Mouse (Mus musculus) heart, embryonic 11.5 days (tissue): Measurements from ENCODE around the gene Vwa7. TPM values are rescaled to one million over a fixed set of nuclear protein-coding genes. Genes with fewer than 3 reads are reported as not detected.
"Not testable (repeated sequence)": the region's sequence is repeated elsewhere in the genome, so short reads cannot be mapped to it uniquely, and the experiment has no call there.

Source experiments
- ATAC-seq: fragments of 200-750 bp; cut with Nextera tagmentation; replicated peaks from 2 replicates; pipeline ENCODE4 v1.8.0; 2017; ENCODE audit warnings: moderate library complexity; ENCODE audit not compliant: insufficient number of reproducible peaks, low FRiP score, low TSS enrichment
- H3K27ac ChIP-seq: fragments of 300-500 bp; sonication (generic); 2 replicates; pipeline ENCODE4 v1.5.1; 2014; ENCODE audit warnings: mild to moderate bottlenecking, low read depth, low read length
- H3K27me3 ChIP-seq: fragments of 300-500 bp; sonication (generic); 2 replicates; pipeline ENCODE4 v1.6.1; 2014; ENCODE audit warnings: mild to moderate bottlenecking, low read length, mixed read lengths; ENCODE audit not compliant: control insufficient read depth, insufficient read depth
- H3K36me3 ChIP-seq: fragments of 300-500 bp; sonication (generic); 2 replicates; pipeline ENCODE4 v1.6.1; 2014; ENCODE audit warnings: mild to moderate bottlenecking, low read length, moderate library complexity, mixed read lengths; ENCODE audit not compliant: control insufficient read depth, insufficient read depth
- H3K4me1 ChIP-seq: fragments of 300-500 bp; sonication (generic); 2 replicates; pipeline ENCODE4 v1.6.1; 2014; ENCODE audit warnings: low read length; ENCODE audit not compliant: control insufficient read depth, insufficient read depth
- H3K4me2 ChIP-seq: fragments of 300-500 bp; sonication (generic); 2 replicates; pipeline ENCODE4 v1.6.1; 2014; ENCODE audit warnings: mild to moderate bottlenecking, moderate library complexity
- H3K4me3 ChIP-seq: fragments of 300-500 bp; sonication (generic); 2 replicates; pipeline ENCODE4 v1.5.1; 2014; ENCODE audit warnings: low read depth, low read length
- H3K9ac ChIP-seq: fragments of 300-500 bp; sonication (generic); 2 replicates; pipeline ENCODE4 v1.6.1; 2014; ENCODE audit warnings: mild to moderate bottlenecking, low read depth, low read length, moderate library complexity
- H3K9me3 ChIP-seq: fragments of 300-500 bp; sonication (generic); replicated peaks from 2 replicates; pipeline ENCODE4 v1.6.1; 2016; ENCODE audit warnings: low read length; ENCODE audit not compliant: control insufficient read depth
- WGBS: fragments of 180-500 bp; shearing (Covaris S2); extraction: QIAGEN DNeasy Blood & Tissue Kit; methylation state at CpG from one replicate; pipeline ENCODE4 v1.1.7; 2014; ENCODE audit not compliant: insufficient replicate concordance; 5-methylcytosine and 5-hydroxymethylcytosine counted together
- polyA plus RNA-seq: library from polyadenylated mRNA; unstranded; fragments of >200 nt; fragmentation: Nextera tagmentation; extraction: Ambion mirVana; gene quantifications from 2 replicates; pipeline ENCODE4 v1.2.1, GENCODE M21; 2014

The Vwa7 gene
- polyA plus RNA-seq, 1 experiment from 2014 or later: 0.20 TPM

DNA sequence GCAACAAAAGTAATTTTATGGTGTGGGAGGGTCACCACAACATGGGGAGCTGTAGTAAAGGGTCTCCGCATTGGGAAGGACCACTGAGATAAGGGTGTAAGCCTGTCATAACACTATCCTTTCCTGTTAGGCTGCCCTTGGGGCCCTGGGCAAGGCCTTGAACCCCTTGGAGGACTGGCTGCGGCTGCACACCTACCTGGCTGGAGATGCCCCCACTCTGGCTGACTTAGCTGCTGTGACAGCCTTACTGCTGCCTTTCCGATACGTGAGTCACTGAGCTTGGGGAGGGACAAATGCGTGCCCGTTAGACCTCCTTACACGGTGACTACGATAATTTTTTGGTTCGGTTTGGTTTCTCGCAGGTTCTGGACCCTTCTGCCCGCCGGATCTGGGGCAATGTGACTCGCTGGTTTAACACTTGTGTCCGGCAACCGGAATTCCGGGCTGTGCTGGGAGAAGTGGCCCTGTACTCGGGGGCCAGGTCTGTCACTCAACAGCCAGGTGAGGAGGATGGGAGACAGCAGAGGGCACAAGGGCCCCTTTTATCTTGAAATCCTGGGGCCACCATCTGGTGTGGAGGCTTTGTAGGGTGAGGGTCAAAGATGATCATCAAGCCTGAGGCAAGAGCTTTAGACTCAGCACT is 12.2 kb upstream of the Vwa7 start:
- no peak overlapping the region for H3K27ac ChIP-seq
- H3K4me1 ChIP-seq: peaks cover 20% of the 10 kb centered on the region
- H3K9me3 ChIP-seq: no peaks in the 10 kb centered on the region
- peaks cover 26% of the 10 kb centered on the region for H3K36me3 ChIP-seq
- H3K4me2 ChIP-seq: no peak overlapping the region
- no peak overlapping the region for H3K4me3 ChIP-seq
- ATAC-seq: no peak
- H3K27me3 ChIP-seq: no peaks in the 10 kb centered on the region
- WGBS: 90% methylated on average over 17 of the region's 17 CpGs
- H3K9ac ChIP-seq: no peak overlapping the region

DNA sequence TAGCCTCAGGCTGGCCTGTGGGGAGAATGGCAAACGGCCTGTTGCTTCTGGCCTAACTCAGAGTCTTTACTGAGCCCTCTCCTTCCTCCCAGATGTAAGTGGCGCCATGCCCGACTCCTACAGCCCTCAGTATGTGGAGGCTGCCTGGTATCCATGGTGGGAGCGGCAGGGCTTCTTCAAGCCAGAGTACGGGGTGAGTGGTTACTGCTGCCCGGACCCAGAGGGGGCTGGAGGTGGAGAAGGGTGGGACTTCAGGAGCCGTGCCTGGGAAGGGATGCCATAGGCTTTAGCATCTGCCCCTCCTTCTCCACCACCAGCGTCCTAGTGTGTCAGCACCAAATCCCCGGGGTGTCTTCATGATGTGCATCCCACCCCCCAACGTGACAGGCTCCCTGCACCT is 11.2 kb upstream of the Vwa7 start:
- H3K9ac ChIP-seq: no peak overlapping the region
- no peak overlapping the region for H3K27ac ChIP-seq
- H3K4me1 ChIP-seq: peaks cover 15% of the 10 kb centered on the region
- H3K4me3 ChIP-seq: no peak overlapping the region
- no peaks in the 10 kb centered on the region for H3K9me3 ChIP-seq
- H3K27me3 ChIP-seq: no peaks in the 10 kb centered on the region
- ATAC-seq: no peak
- no peak overlapping the region for H3K4me2 ChIP-seq
- H3K36me3 ChIP-seq: peaks cover 29% of the 10 kb centered on the region
- 95% methylated on average over 10 of the region's 10 CpGs for WGBS

DNA sequence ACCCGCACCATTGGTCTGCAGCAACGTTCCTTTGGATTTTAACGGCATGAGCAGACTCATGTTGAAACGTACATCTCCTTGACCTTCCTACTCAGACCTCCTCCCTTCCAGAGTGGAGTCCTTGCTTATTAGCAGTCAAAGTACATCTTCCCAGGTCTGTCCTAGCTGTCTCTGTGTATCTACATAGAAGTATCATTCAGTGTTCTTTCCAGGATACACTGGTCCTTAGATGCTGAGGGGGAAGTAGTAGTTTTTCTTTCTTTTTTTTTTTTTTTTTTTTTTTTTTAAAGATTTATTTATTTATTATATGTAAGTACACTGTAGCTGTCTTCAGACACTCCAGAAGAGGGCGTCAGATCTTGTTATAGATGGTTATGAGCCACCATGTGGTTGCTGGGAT is 10.5 kb upstream of the Vwa7 start:
- WGBS: 100% methylated on average over 4 of the region's 5 CpGs
- Histone ChIP-seq H3K36me3 (peaks cover 36% of the 10 kb centered on the region), H3K4me1 (peaks cover 15% of the 10 kb centered on the region)
- not testable (repeated sequence) for H3K27ac ChIP-seq, H3K9ac ChIP-seq, H3K4me2 ChIP-seq, H3K9me3 ChIP-seq, H3K4me3 ChIP-seq, H3K27me3 ChIP-seq, ATAC-seq

DNA sequence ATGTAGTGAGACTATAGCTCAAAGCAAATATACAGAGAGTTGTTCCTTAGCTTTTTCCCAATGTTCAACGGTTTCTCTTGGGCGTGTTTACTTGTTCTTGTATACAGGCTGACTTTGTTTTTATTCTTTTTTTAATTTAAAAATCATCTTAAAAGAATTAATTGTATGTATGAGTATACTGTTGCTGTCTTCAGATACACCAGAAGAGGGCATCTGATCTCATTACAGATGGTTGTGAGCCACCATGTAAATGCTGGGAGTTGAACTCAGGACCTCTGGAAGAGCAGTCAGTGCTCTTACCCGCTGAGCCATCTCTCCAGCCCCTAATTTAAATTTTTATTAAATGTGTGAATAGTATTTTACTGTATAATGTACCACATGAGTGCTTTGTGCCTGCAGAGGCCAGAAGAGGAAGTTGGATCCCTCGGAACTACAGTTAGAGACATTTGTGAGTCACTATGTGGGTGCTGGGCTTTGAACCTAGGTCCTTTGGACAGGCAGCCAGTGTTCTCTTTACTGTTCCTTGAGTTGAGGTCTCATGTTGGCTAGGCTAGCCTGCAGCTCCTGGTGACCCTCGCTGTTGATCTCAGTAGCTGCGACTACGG is 8.9 kb upstream of the Vwa7 start:
- no peak for ATAC-seq

DNA sequence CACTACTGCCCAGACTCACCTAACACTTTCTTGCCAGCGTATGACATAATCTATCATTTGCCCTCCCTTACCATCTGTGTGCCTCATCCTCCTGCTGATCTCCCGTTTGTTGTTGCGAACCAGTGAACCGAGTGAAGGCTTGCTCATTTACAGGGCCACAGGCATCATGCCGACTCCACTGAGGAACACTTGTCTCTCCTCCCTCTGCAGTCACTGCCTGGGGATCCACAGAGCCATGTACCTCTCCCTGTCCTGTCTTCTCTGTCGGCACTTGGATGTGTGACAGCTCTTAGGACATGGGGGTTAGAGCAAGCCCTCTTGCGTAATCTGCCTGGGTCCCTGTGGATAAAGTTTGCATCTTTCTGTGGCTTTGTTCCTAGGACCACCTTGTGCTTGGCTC is 6.8 kb upstream of the Vwa7 start:
- ATAC-seq: no peak
- H3K27ac ChIP-seq: no peak overlapping the region
- no peaks in the 10 kb centered on the region for H3K27me3 ChIP-seq
- H3K4me2 ChIP-seq: no peak overlapping the region
- H3K9ac ChIP-seq: no peak overlapping the region
- H3K4me1 ChIP-seq: no peaks in the 10 kb centered on the region
- H3K36me3 ChIP-seq: peaks cover 62% of the 10 kb centered on the region
- no peaks in the 10 kb centered on the region for H3K9me3 ChIP-seq
- no peak overlapping the region for H3K4me3 ChIP-seq
- WGBS: 86% methylated on average over 7 of the region's 7 CpGs

More for the DNA sequence above, 8.9 kb upstream of the Vwa7 start:
- Histone ChIP-seq H3K27ac (no peak overlapping the region), H3K4me2 (no peak overlapping the region), H3K4me3 (no peak overlapping the region), H3K4me1 (peaks cover 10% of the 10 kb centered on the region), H3K9ac (no peak overlapping the region), H3K36me3 (peaks cover 48% of the 10 kb centered on the region), H3K27me3 (no peaks in the 10 kb centered on the region), H3K9me3 (no peaks in the 10 kb centered on the region)
- WGBS: 92% methylated on average over 7 of the region's 7 CpGs

DNA sequence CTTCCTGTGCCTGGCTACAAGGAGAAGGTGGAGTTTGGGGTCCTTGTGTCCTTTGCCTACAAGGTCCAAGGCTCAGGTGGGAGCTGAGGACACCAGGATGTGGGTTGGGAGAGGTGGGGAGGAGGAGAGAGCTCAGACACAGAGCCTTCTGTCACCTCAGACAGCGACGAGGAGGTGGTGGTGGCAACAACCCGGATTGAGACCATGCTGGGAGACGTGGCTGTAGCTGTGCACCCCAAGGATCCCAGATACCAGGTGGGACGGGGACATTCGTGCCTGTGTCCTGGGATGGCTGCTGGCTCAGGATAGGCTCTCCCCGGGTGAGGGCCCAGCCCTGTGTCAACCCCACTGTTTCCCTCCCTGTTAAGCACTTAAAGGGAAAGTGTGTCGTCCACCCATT is 4.9 kb upstream of the Vwa7 start:
- Histone ChIP-seq H3K4me3 (no peak overlapping the region), H3K36me3 (peaks cover 66% of the 10 kb centered on the region), H3K4me1 (peaks cover 6% of the 10 kb centered on the region; the same call in 1 of the 2 replicates), H3K4me2 (no peak overlapping the region), H3K27ac (no peak overlapping the region), H3K27me3 (no peaks in the 10 kb centered on the region), H3K9ac (no peak overlapping the region), H3K9me3 (no peaks in the 10 kb centered on the region)
- ATAC-seq: no peak
- WGBS: 92% methylated on average over 8 of the region's 8 CpGs

DNA sequence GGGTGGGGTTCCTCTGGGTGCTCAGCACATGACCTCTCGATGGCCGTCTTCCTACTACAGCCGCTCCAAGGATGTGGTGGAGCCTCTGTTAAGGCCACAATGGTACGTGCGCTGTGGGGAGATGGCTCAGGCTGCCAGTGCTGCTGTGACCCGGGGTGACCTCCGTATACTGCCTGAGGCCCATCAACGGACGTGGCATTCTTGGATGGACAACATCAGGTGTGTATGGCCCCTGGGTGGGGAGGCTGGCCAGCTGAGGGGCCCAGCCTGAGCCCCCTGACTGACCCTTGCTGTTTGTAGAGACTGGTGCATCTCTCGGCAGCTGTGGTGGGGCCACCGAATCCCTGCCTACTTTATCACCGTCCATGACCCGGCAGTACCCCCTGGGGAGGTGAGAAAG is 3.9 kb upstream of the Vwa7 start:
- no peak overlapping the region for H3K27ac ChIP-seq
- no peak for ATAC-seq
- no peak overlapping the region for H3K9ac ChIP-seq
- 81% methylated on average over 13 of the region's 13 CpGs for WGBS
- H3K4me2 ChIP-seq: no peak overlapping the region
- H3K27me3 ChIP-seq: no peaks in the 10 kb centered on the region
- H3K4me3 ChIP-seq: no peak overlapping the region
- peaks cover 62% of the 10 kb centered on the region for H3K36me3 ChIP-seq
- H3K9me3 ChIP-seq: no peaks in the 10 kb centered on the region
- peaks cover 8% of the 10 kb centered on the region; the same call in 1 of the 2 replicates for H3K4me1 ChIP-seq

DNA sequence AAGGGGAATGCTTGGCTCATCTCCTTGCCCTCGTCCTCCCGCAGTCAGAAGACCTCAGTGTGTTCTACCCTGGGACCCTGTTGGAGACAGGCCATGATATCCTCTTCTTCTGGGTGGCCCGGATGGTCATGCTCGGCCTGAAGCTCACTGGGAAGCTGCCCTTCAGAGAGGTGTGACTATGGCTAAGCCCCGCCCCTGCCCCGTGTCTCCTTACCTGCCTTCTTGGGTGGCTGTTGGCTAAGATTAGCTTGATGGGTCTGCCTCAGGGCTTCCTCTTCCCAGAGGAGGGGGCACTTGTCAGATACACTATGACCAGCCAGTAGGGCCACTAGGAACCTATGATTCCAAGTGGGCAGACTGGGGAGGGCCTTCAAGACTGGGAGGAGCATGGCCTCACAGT is 3.2 kb upstream of the Vwa7 start:
- no peak overlapping the region for H3K27ac ChIP-seq
- H3K27me3 ChIP-seq: no peaks in the 10 kb centered on the region
- WGBS: 74% methylated on average over 6 of the region's 6 CpGs
- peaks cover 55% of the 10 kb centered on the region for H3K36me3 ChIP-seq
- no peak overlapping the region for H3K4me3 ChIP-seq
- ATAC-seq: no peak
- no peak overlapping the region for H3K4me2 ChIP-seq
- peaks cover 8% of the 10 kb centered on the region; the same call in 1 of the 2 replicates for H3K4me1 ChIP-seq
- no peak overlapping the region for H3K9ac ChIP-seq
- no peaks in the 10 kb centered on the region for H3K9me3 ChIP-seq

DNA sequence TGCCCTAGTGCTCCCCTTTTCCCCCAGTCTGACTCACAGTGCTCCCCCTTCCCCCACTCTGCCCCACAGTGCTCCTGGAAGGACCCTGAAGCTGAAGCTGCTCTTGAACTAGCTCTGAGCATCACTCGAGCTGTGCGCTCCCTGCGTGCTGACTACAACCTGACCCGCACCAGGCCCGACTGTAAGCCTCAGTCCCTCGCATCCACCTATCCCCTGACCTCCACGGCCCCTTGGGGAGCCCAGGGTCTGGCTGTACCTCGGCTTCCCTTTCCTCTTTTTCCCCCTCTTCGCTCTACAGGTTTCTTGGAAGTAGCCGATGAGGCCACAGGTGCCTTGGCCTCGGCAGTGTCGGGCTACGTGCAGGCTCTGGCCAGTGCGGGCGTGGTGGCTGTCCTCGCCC is 1.1 kb upstream of the Vwa7 start:
- no peak overlapping the region for H3K4me2 ChIP-seq
- no peak for ATAC-seq
- no peaks in the 10 kb centered on the region for H3K27me3 ChIP-seq
- no peak overlapping the region for H3K27ac ChIP-seq
- peaks cover 46% of the 10 kb centered on the region for H3K36me3 ChIP-seq
- peaks cover 8% of the 10 kb centered on the region; the same call in 1 of the 2 replicates for H3K4me1 ChIP-seq
- no peaks in the 10 kb centered on the region for H3K9me3 ChIP-seq
- no peak overlapping the region for H3K9ac ChIP-seq
- H3K4me3 ChIP-seq: no peak overlapping the region
- 90% methylated on average over 16 of the region's 16 CpGs for WGBS
